Mouse (Mus musculus) bone marrow, adult 2 months (tissue): ENCODE data around the gene Il6ra.

Source experiments
- CTCF ChIP-seq: fragments of 200-500 bp; IDR thresholded peaks from 2 replicates; pipeline ENCODE4 v1.5.1; 2011; ENCODE audit warnings: low read length, control low read depth; ENCODE audit not compliant: control insufficient read depth, insufficient read depth
- POLR2A ChIP-seq: fragments of 200-500 bp; IDR thresholded peaks from 2 replicates; pipeline ENCODE4 v1.6.1; 2011; ENCODE audit warnings: low read depth, mild to moderate bottlenecking, control low read depth, low read length, borderline replicate concordance; ENCODE audit not compliant: control insufficient read depth

GRCm38 (mm10) chr3:89826295-89826694 lies 86.7 kb downstream of the Il6ra start:
- TF ChIP-seq POLR2A, result no peak
- no peak for TF ChIP-seq CTCF
